Mouse (Mus musculus): Measurements from ENCODE around the gene Clk2. TPM values are rescaled to one million over a fixed set of nuclear protein-coding genes. Genes with fewer than 3 reads are reported as not detected.
A peak's percentile ranks its signal among the peaks of the same experiment; 100 is the strongest.

Clk2 gene
- polyA plus RNA-seq, 1 experiment from 2014 or later = 22.8 TPM

GRCm38 (mm10) chr3:89163123-89163522 is 1.5 kb upstream of the Clk2 start:
- WGBS = 80% methylated on average over 1 of the region's 1 CpGs
- H3K4me1 ChIP-seq (replicated peaks; ENCODE audit: control insufficient read depth, insufficient read depth, low read length) = peaks cover 27% of the 10 kb centered on the region

GRCm38 (mm10) chr3:89163643-89164245 is 851 bp upstream of the Clk2 start:
- no peak for ATAC-seq (replicated peaks; ENCODE audit: low FRiP score)
- no peaks in the 10 kb centered on the region for H3K9me3 ChIP-seq (ENCODE audit: control insufficient read depth, low read length)
- 66% methylated on average over 5 of the region's 5 CpGs for WGBS
- peak overlapping the region; percentile 82 for H3K4me2 ChIP-seq
- DNase-seq (ENCODE audit: low spot score) = no peak
- H3K36me3 ChIP-seq (ENCODE audit: control insufficient read depth, insufficient read depth, low read length) = peaks cover 14% of the 10 kb centered on the region
- H3K27me3 ChIP-seq (replicated peaks; ENCODE audit: control insufficient read depth, insufficient read depth, low read length) = peaks cover 4% of the 10 kb centered on the region; the same call in 1 of the 2 replicates
- peaks cover 27% of the 10 kb centered on the region for H3K4me1 ChIP-seq (replicated peaks; ENCODE audit: control insufficient read depth, insufficient read depth, low read length)
- peak overlapping the region; percentile 90 for H3K4me3 ChIP-seq (ENCODE audit: low read depth, low read length)
- peak overlapping the region; percentile 95; the same call in 1 of the 2 replicates for H3K27ac ChIP-seq (ENCODE audit: low read depth, low read length)
- H3K9ac ChIP-seq (ENCODE audit: low read depth, low read length) = peak overlapping the region; percentile 93

More at GRCm38 (mm10) chr3:89163123-89163522, 1.5 kb upstream of the Clk2 start:
- Histone ChIP-seq H3K9me3 (ENCODE audit: control insufficient read depth, low read length) (no peaks in the 10 kb centered on the region), H3K36me3 (ENCODE audit: control insufficient read depth, insufficient read depth, low read length) (peaks cover 9% of the 10 kb centered on the region), H3K4me3 (ENCODE audit: low read depth, low read length) (no peak overlapping the region), H3K9ac (ENCODE audit: low read depth, low read length) (no peak overlapping the region), H3K27me3 (replicated peaks; ENCODE audit: control insufficient read depth, insufficient read depth, low read length) (peaks cover 6% of the 10 kb centered on the region; the same call in 1 of the 2 replicates), H3K27ac (ENCODE audit: low read depth, low read length) (no peak overlapping the region), H3K4me2 (no peak overlapping the region)
- ATAC-seq (replicated peaks; ENCODE audit: low FRiP score) (no peak), DNase-seq (ENCODE audit: low spot score) (no peak)

- 19% methylated on average over 12 of the region's 12 CpGs for WGBS
- DNase-seq (ENCODE audit: low spot score) = no peak
- peaks cover 16% of the 10 kb centered on the region for H3K4me1 ChIP-seq (replicated peaks; ENCODE audit: control insufficient read depth, insufficient read depth, low read length)
Observed at GRCm38 (mm10) chr3:89165268-89165870, 774 bp downstream of the Clk2 start.

GRCm38 (mm10) chr3:89166945-89167344 is 2.4 kb downstream of the Clk2 start:
- H3K4me2 ChIP-seq = peak overlapping the region; percentile 82; the same call in 1 of the 2 replicates
- H3K27me3 ChIP-seq (replicated peaks; ENCODE audit: control insufficient read depth, insufficient read depth, low read length) = no peaks in the 10 kb centered on the region
- H3K9me3 ChIP-seq (ENCODE audit: control insufficient read depth, low read length) = no peaks in the 10 kb centered on the region
- no peak overlapping the region for H3K27ac ChIP-seq (ENCODE audit: low read depth, low read length)
- H3K4me1 ChIP-seq (replicated peaks; ENCODE audit: control insufficient read depth, insufficient read depth, low read length) = peaks cover 16% of the 10 kb centered on the region
- WGBS = 95% methylated on average over 19 of the region's 19 CpGs
- DNase-seq (ENCODE audit: low spot score) (no peak), ATAC-seq (replicated peaks; ENCODE audit: low FRiP score) (no peak)
- peaks cover 39% of the 10 kb centered on the region for H3K36me3 ChIP-seq (ENCODE audit: control insufficient read depth, insufficient read depth, low read length)
- H3K9ac ChIP-seq (ENCODE audit: low read depth, low read length) = no peak overlapping the region
- H3K4me3 ChIP-seq (ENCODE audit: low read depth, low read length) = no peak overlapping the region

More at GRCm38 (mm10) chr3:89165268-89165870, 774 bp downstream of the Clk2 start:
- Histone ChIP-seq H3K27ac (ENCODE audit: low read depth, low read length) (peak overlapping the region; percentile 95), H3K4me3 (ENCODE audit: low read depth, low read length) (peak overlapping the region; percentile 90), H3K36me3 (ENCODE audit: control insufficient read depth, insufficient read depth, low read length) (peaks cover 30% of the 10 kb centered on the region), H3K27me3 (replicated peaks; ENCODE audit: control insufficient read depth, insufficient read depth, low read length) (no peaks in the 10 kb centered on the region), H3K9ac (ENCODE audit: low read depth, low read length) (peak overlapping the region; percentile 93), H3K4me2 (peak overlapping the region; percentile 82), H3K9me3 (ENCODE audit: control insufficient read depth, low read length) (no peaks in the 10 kb centered on the region)
- 0 out of 2 replicates have a peak, but pooled peaks have one; percentile 3 for ATAC-seq (replicated peaks; ENCODE audit: low FRiP score)

- Histone ChIP-seq H3K36me3 (ENCODE audit: control insufficient read depth, insufficient read depth, low read length) (peaks cover 61% of the 10 kb centered on the region), H3K4me2 (no peak overlapping the region), H3K4me3 (ENCODE audit: low read depth, low read length) (no peak overlapping the region), H3K27ac (ENCODE audit: low read depth, low read length) (no peak overlapping the region), H3K27me3 (replicated peaks; ENCODE audit: control insufficient read depth, insufficient read depth, low read length) (no peaks in the 10 kb centered on the region), H3K4me1 (replicated peaks; ENCODE audit: control insufficient read depth, insufficient read depth, low read length) (peaks cover 15% of the 10 kb centered on the region), H3K9me3 (ENCODE audit: control insufficient read depth, low read length) (no peaks in the 10 kb centered on the region), H3K9ac (ENCODE audit: low read depth, low read length) (no peak overlapping the region)
- 90% methylated on average over 11 of the region's 11 CpGs for WGBS
- ATAC-seq (replicated peaks; ENCODE audit: low FRiP score) (no peak), DNase-seq (ENCODE audit: low spot score) (no peak)
Observed at GRCm38 (mm10) chr3:89174844-89175243, 10.2 kb downstream of the Clk2 start.

- Histone ChIP-seq H3K27ac (ENCODE audit: low read depth, low read length) (no peak overlapping the region), H3K27me3 (replicated peaks; ENCODE audit: control insufficient read depth, insufficient read depth, low read length) (no peaks in the 10 kb centered on the region), H3K9ac (ENCODE audit: low read depth, low read length) (no peak overlapping the region), H3K4me1 (replicated peaks; ENCODE audit: control insufficient read depth, insufficient read depth, low read length) (peaks cover 15% of the 10 kb centered on the region), H3K9me3 (ENCODE audit: control insufficient read depth, low read length) (no peaks in the 10 kb centered on the region), H3K4me3 (ENCODE audit: low read depth, low read length) (no peak overlapping the region), H3K4me2 (no peak overlapping the region), H3K36me3 (ENCODE audit: control insufficient read depth, insufficient read depth, low read length) (peaks cover 61% of the 10 kb centered on the region)
- WGBS = 89% methylated on average over 10 of the region's 10 CpGs
- no peak for ATAC-seq (replicated peaks; ENCODE audit: low FRiP score)
- no peak for DNase-seq (ENCODE audit: low spot score)
Observed at GRCm38 (mm10) chr3:89175544-89175943, 10.9 kb downstream of the Clk2 start.

GRCm38 (mm10) chr3:89176421-89176820 is 11.8 kb downstream of the Clk2 start:
- peak overlapping the region; percentile 35; the same call in 1 of the 2 replicates for H3K9ac ChIP-seq (ENCODE audit: low read depth, low read length)
- 84% methylated on average over 7 of the region's 7 CpGs for WGBS
- H3K27ac ChIP-seq (ENCODE audit: low read depth, low read length) = peak overlapping the region; percentile 41
- no peak overlapping the region for H3K4me3 ChIP-seq (ENCODE audit: low read depth, low read length)
- DNase-seq (ENCODE audit: low spot score) (no peak), ATAC-seq (replicated peaks; ENCODE audit: low FRiP score) (no peak)
- peak overlapping the region; percentile 48 for H3K4me2 ChIP-seq
- peaks cover 65% of the 10 kb centered on the region for H3K36me3 ChIP-seq (ENCODE audit: control insufficient read depth, insufficient read depth, low read length)
- no peaks in the 10 kb centered on the region for H3K9me3 ChIP-seq (ENCODE audit: control insufficient read depth, low read length)
- peaks cover 15% of the 10 kb centered on the region for H3K4me1 ChIP-seq (replicated peaks; ENCODE audit: control insufficient read depth, insufficient read depth, low read length)
- no peaks in the 10 kb centered on the region for H3K27me3 ChIP-seq (replicated peaks; ENCODE audit: control insufficient read depth, insufficient read depth, low read length)

GRCm38 (mm10) chr3:89177242-89178106 is 12.9 kb downstream of the Clk2 start, which contains the start of gene Scamp3:
Scamp3 (plus strand) TSS chr3:89177473.
- peak; percentile 92 for ATAC-seq (replicated peaks; ENCODE audit: low FRiP score)
- H3K4me1 ChIP-seq (replicated peaks; ENCODE audit: control insufficient read depth, insufficient read depth, low read length) = peaks cover 18% of the 10 kb centered on the region

More at GRCm38 (mm10) chr3:89177242-89178106, 12.9 kb downstream of the Clk2 start, which contains the start of gene Scamp3:
- H3K4me3 ChIP-seq (ENCODE audit: low read depth, low read length) = peak within 1 kb of the TSS; percentile 84
- H3K36me3 ChIP-seq (ENCODE audit: control insufficient read depth, insufficient read depth, low read length) = peaks cover 66% of the 10 kb centered on the region
- WGBS = under 1% methylated on average over 43 of the region's 43 CpGs
- peak; percentile 93 for DNase-seq (ENCODE audit: low spot score)
- no peaks in the 10 kb centered on the region for H3K9me3 ChIP-seq (ENCODE audit: control insufficient read depth, low read length)
- peak within 1 kb of the TSS; percentile 90 for H3K9ac ChIP-seq (ENCODE audit: low read depth, low read length)
- H3K4me2 ChIP-seq = peak within 1 kb of the TSS; percentile 76
- no peaks in the 10 kb centered on the region for H3K27me3 ChIP-seq (replicated peaks; ENCODE audit: control insufficient read depth, insufficient read depth, low read length)
- peak within 1 kb of the TSS; percentile 75 for H3K27ac ChIP-seq (ENCODE audit: low read depth, low read length)

All from liver, embryonic 11.5 days (tissue).